Mouse (Mus musculus) CD8-positive naive resting alpha-beta T cell, adult 2 months (primary cell): ENCODE measurements around the gene Ddx27.

Experiments used
- DNase-seq, 2 experiments: peaks; one replicate each; pipeline ENCODE4 v3.0.0; 2022; ENCODE audit warnings: low read depth in 2 of 2, low spot score in 2 of 2

Gene Ddx27

DNA sequence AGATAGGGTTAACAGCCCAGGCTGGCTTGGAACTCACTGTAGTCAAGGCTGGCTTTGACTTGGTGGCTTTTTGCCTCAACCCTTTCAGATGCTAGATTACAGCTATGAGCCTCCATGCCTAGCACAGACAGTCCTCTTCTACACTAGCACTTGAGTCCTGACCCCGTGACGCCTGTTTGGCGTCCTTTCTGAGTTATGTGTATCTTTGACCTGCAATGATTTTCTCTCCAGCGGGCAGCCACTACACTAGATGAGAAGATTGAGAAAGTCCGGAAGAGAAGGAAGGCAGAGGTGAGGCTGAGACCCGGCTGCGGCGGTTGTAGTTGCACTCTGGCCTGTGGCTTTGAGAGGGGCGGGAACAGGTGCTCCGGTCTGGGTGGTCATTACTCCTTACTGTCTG is 4.4 kb downstream of the Ddx27 start:
- no peak for DNase-seq

DNA sequence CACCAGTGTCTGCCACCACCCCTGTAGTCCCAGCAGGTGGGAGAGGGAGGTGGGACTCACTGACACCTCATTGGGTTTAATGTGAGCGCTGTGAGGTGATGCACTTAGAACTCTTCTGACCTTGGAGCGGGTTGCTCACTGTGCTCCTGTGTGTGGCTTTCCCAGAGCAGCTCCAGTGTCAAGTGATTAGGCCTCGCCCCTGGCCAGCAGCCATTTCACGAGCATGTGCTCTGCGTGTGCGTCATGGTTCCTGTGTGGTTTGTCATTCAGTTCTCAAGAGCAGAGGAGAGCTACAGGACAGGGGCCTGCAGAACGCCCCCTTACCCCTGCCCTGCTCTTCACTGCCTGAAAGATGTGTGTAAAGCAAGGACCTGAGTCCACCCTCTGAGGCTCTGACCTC is 13.6 kb downstream of the Ddx27 start:
- DNase-seq, result no peak

DNA sequence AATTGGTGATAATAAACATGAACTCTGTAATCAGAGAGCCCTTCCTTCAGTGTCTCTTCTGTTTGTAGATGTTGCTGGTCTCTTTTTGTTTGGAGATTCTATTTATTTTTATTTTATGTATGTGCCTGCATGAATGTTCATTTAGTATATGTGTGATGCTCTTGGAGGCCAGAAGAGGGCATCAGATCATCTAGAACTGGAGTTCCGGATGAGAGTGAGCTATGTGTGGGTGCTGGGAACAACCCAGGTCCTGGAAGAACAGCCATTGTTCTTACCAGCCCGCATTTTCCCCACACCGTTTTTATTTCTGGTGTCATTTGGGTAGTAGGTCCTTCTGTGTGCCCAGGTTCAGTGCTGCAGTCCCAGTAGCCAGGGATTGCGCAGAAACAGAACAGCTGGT is 15.5 kb downstream of the Ddx27 start:
- no peak for DNase-seq

DNA sequence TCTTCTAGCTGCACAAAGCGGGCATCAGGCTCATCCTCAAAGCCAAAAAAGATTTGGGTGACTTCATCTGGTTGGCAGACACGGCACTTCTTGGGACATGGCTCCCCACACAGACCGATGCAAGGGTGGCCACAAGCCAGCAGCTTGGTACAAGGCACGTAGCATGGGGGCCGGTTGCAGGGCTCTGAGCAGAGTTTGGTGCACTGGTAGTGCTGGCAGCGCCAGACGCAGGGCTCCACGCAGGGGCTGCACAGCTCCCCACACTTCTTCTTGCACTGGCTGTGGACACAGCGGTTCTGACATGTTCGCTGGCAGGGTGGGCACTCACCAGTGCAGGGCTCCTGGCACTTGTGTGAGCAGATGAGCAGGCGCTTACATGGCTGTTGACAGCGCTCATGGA is 22.7 kb downstream of the Ddx27 start:
- no peak for DNase-seq

DNA sequence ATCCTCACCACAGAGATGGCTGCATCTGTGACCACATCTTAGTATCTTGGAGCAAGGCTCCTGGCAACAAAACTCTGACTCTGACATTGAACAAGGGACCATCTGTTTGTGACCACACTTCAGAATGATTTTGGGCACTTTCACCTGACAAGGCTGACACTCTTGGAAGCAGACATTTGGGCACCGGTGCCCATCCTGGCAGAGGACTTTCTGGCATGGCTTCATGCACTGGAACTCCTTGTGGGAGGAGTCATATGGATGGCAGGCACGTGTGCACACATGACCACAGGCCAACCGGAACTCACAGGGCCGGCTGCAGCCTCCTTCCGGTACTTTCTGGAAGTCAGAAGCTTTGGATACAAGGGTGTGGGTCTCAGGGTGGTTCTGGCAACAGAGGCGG is 23.3 kb downstream of the Ddx27 start:
- DNase-seq, result no peak

DNA sequence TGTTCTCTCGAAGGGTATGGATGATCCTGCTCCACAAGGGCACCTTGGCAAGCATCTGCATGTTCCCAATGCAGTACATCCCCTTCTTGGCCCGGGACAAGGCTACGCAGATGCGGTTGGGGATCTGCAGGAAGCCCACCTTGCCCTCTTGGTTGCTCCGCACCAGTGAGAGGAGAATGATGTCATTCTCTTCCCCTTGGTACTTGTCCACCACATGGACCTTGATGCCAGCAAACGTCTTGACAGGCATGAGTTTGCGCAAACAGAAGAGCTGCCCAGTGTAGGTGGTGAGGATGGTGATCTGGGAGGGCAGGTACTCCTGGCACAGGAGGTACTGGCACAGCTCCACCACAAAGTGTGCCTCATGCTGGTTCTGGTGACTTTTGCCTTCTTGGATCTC is 23.7 kb downstream of the Ddx27 start:
- no peak for DNase-seq

DNA sequence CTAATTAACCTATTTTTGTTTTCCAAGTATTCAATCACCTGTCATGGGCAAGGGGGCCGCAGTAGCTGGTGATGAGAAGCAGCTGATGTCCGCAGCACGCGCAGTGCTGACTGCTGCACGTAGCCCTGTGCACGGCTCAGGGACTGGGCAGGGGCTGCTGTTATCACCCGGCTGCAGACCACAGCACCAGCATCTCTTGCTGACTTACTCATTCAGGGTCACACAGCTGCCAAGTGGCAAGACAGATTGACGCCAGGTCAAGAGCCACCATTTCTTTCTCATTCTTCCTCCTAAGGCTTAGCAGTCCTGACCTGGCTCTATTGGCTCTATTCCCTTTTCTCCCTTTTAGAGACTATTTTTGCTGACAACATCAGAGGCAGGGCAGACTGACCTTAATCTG is 24.4 kb downstream of the Ddx27 start:
- DNase-seq, result no peak

DNA sequence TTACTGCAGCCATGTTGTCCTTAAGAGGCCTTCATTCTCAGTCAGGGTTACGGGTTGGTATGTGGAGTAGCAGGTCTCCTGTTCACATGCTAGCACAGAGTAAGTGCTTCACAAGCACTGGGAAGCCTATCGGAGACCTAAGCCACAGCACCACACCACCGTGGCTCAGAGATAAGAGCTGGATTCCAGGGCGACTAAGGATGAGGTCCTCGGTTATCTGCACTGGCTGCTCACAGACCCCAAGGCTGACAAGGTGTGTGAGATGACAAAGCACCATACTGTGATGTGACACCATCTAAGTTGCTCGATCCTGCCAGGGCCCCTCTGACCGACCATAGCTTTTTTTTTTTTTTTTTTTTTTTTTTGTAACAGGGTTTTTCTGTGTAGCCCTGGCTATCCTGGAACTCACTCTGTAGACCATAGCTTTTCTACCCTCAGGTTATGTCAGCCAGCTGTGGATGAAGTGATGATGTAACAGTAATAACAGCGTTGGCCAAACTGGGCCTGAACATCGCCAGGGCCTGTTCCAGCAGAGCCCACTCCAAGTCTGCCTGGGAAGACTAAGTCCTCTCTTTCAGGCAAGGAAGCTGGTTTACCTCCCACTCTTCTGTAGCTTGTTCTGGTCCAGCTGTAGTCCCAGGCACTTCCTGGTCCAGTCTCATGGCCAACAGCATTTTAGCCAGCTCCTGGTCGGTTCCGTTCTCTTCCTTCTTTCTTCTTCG is 28.6 kb downstream of the Ddx27 start:
- DNase-seq, result no peak

DNA sequence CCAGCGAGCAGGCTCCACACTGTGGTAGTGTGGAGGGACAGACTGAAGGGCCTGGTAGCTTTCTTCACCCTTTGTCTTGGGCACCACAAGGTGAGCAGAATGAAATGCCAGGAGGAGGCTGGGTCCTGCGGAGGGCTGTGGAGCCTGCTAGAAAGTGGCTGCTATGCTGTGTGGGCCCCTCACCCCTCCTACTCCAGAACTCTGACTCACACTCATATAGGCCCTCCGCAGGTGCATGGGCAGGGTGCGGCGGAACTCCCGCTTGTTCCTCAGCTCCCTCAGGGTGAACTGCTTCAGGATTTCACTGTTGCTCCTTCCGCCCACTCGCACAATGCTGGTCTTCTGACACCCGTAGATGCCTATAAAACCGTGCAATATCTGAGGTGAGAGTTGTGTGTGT is 33.2 kb downstream of the Ddx27 start:
- DNase-seq, result no peak

DNA sequence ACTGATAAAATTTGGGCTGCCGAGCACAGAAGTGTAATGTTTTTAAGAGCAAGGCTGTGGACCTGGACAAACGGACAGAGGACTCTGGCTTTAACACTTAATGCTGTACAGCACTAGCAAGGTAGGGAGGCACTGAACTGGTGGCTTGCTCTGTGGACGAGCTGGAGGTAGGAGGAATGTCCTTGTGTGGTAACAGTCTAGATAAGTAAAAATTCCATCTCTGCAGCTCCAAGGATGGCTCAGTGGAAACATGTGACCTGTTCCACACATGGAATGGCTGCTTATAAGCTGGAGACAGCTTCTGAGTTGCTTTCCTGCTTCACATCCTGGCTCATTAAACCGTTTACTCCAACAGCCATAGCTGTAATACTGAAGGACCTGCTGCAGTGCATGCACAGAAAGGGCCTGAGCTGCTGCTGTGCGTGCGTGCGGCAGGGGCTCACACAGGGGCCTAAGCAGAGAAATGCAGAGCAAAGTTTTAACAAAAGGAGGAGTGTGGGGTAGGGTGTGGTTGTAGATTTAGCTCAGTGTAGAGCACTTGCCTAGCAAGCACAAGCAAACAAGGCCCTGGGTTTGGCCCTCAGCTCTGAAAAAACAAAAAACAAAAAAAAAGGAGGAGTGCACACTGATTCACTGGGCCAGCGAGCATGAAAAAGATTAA is 33.8 kb downstream of the Ddx27 start:
- no peak for DNase-seq

DNA sequence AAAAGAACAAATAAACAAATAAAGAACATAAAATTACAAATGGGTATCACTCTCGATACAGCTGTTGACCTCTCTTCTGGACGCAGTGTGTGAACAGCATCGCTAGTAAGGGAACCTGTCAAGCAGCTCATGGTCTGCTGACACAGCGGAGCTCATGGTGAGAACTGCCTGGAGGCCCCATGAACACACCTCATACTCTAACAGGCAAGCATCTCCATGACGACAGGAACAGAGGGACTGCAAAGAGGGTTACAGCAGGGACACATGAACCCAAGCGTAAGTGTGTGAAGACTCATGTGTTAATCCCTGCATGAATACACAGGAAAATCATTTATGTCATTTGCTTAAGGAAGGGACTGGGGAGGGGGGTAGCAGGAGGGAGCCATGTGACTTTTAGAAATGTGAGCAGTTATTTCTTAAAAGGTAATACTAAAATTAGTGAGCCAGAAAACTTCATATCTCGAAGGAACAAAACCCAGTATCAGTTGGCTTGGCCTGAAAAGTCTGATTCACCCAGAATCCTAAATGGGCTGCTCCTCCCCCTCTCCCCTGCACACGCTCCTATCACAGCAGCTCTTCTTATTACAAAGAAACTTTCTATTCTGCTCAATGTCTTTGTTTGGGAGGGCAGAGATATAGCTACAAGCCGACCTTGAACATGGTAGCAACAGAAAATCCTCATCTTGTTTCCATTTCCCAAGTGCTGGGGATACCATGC is 38.3 kb downstream of the Ddx27 start:
- DNase-seq, result no peak

DNA sequence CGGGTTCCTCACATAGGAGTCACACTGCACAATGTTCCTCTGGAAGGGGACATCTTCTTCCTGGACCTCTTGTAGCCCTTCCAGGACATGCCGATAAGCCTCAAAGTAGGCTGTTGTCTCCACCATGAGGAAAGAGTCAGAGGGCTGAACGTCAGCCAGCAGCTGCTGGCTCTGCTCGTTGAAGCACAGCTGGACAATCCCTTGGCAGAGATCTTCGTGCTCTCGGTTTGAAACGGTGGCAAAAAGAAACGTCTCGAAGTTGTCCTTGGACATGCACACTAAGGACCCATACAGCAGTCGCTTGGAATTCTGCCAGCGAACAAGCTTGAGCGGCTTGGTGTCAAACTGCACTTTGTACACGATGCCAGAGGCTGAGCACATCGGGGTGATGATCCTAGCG is 40.4 kb downstream of the Ddx27 start:
- DNase-seq, result no peak

DNA sequence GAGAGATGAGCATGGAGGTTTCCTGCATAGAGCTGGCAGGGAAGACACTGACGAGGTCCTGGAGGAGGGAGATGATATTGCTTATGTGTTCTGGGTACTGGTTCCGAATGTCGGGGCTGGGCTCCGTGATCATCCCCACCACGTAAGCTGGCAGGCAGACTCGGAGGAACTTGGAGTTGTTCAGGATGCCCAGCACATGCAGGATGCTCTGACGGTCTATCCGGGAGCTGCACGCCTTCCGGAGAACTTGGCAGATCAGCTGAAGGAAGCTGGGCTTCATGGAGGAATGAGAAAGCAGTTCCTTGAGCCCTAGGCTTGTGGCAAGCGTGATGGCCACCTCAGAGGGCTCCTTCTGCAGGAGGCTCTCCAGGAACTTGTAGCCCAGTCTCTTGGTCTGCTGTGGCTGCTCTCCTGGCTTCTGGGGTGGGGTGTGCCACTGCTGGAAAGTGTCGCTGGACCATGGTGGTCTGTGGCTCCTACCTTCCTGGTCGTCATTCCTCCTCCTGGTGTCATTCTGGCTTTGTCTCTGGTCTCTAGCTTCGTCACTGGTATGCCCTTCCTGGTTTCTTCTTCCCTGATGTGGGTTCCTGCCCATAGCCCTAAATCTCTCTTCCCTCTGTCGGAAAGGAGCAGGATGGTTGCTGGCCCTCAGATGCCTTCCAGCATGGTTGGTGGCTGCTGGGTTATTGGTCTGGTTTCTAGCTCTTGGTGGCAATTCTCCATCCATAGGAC is 41.4 kb downstream of the Ddx27 start:
- DNase-seq, result no peak

DNA sequence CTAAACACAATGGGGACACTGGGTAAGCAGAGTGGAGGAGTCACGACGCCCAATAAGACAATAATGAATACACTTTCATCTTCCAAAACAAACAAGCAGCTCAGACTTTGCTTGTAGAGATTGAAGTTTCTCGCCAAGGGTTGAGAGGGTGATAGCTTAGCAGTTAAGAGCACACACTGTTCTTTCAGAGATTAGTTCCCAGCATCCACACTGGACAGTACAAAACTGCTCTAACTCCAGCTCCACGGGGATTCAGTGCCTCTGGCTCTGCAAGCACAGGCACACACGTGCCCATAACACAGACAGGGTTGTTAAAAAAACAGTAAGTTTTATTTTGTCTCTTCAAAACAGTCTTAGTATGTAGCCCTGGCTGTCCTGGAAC is 41.9 kb downstream of the Ddx27 start:
- DNase-seq, result no peak

DNA sequence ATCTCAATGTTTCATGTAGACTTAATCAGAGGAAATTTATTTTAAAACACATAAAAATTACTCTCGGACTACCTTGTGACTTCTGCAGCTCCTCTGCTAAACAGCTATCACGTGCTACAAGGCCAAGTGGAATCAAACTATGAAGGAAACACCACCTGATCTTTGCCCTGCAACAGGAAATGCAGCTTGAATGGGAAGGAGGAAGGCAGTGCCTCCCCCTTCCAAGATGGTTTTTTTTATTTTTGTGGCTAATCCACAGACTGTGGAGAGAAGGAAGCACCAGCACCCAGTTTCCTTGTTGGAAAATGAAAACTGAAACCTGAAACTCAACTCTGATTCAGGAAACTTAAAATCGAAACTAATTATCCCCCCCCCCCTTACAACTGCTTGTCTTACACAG is 43.2 kb downstream of the Ddx27 start:
- no peak for DNase-seq

DNA sequence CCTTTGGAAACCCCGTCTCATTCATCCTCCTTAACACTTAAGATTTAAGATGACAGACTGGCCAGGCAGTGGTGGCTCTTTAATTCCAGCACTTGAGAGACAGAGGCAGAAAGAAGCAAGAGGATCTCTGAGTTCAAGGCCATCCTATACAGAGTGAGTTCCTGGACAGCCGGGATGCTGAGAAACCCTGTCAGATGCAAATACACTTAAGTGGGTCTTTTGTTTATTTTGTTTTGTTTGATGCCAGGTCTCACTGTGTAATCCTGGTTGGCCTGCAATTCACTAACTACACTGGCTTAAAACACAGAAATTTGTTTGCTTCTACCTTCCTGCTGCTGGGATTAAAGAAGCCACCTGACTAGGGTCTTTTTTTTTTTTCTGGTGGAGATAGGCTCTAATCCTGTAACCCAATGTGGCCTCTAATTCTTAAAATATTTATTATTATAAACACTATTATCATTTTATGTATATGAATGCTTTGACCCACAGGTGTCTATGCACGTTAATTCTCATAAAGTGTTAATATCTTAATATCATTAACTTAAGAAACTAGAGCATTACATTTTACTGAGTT is 43.9 kb downstream of the Ddx27 start:
- no peak for DNase-seq

DNA sequence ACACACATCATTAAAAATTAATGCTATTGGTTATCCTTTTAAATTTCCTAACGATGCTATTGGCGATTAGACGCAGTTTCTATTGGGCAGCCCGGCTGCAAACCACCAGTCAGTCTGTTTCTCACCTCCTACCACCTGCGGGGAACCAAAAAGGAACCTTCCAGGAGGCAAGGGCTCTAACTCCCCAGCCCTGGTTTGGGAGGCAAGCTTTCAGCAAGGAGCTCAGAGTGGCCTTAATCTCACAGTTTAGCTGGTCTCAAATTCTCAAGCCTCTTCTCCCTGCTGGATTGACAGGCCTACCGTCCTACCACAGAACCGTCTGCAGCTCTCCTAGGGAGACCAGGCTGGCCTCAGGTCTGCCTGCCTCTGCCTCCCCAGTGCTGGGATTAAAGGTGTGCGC is 44.5 kb downstream of the Ddx27 start:
- no peak for DNase-seq

DNA sequence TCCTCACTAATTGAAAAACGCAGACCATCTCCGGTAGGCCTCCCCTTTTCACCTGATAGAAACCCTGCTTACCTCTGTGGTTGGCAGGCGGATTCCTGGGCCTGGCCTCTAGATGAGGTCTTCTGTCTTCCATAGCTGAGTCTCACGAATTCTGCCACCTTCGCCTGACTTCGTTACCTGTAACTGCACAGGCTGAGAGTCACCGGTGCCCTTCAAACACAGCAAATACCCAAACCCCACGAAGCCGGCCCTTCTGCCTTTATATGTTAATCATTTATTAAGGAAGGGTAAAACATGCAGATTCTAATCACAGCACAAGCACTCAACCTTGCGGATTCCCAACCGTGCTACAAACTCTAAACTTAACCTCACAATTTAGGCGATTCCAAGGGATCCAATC is 45.0 kb downstream of the Ddx27 start:
- DNase-seq, result no peak

DNA sequence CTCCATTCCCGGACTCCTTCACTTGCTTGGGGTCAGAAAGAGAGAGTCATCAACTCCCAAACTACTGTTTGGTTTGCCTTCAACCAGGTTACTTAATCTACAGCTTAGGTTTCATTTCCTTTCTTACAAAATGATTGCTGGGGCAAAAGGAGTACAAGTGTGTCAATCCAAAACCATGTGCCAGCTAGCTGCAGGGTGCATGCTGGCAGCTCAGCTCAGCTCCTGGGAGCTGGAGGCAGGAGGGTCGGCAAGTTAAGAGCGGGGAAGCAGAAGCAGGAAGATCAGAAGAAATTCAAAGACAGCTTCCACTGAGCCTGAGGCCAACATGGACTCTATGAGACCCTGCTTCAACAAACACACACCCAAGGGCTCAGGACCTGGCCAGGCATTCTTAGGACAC is 45.4 kb downstream of the Ddx27 start:
- no peak for DNase-seq

DNA sequence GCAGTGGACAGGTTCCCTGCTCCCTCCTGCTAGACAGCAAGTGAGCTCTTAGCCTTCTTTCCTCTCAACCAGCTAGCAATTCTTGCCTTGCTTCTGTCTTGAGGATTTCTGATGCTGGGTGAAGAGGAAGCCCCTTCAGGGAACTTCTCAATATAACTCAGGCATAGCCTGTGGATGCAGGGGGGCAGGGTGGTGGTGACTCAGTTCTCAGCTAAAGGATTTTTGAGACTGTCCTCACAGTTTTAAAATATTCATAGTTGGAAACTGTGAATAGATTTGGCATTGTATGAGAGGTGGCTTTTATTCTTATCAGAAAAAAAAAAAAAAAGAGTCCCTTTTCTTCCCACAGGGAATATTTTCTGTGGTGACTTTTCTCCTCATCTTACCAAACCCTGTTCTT is 45.8 kb downstream of the Ddx27 start:
- DNase-seq, result no peak

DNA sequence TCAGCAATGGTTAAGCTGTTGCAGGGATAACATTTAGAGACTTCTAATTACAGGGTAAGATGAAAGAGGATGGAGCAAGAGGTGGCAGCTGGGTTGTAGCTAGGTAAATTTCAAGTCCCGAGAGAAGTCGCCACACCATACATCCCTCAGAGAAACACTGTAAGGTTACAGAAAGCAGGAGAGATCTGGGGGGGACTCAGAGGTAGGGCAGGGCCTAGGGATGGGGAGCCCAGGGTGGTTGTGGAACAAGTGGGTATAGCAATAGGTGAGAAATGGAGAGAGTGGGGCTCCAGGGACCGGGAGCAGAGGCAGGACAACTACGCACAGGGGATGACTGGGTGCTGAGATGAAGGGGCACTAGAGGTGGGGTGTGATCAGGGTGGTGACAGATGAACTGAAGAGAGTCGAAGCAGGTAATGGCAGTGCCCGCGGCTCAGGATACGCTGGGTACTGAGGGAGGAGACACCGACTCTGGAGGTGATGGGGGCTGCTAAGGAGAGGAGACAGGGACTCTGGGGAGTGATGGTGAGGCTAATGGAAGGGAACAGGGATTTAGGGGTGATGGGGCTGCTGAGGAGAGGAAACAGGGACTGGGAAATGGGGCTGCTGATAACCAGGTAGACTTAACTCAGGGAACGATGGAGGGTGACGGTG is 46.5 kb downstream of the Ddx27 start:
- no peak for DNase-seq
